Mouse (Mus musculus) stomach, adult 2 months (tissue): ENCODE measurements around the gene Rab11b. TPM values are rescaled to one million over a fixed set of nuclear protein-coding genes. Genes with fewer than 3 reads are reported as not detected.

Source experiments
- polyA plus RNA-seq: library from polyadenylated mRNA; depleted of rRNA; stranded (reverse); fragments of >200 nt; gene quantifications from 2 replicates; pipeline ENCODE4 v1.2.3, GENCODE M21; 2012; rRNA removed

Gene Rab11b
- 166 and 168 TPM in 2 replicates for polyA plus RNA-seq

GRCm38 (mm10) chr17:33760255-33761165 is at the start of gene Rab11b:
TSS of gene Rab11b (minus strand) at chr17:33760530.

GRCm38 (mm10) chr17:33781124-33781977 is 21.0 kb upstream of the Rab11b start, which contains the start of gene Angptl4:
TSS of gene Angptl4 (minus strand) at chr17:33781830.

GRCm38 (mm10) chr17:33718384-33718881 is 41.9 kb downstream of the Rab11b start, which contains the start of gene March2:
TSS of gene March2 (minus strand) at chr17:33718670.

Other genes with a start within 250 kb of the Rab11b start
- 19.4 and 23.0 TPM in 2 replicates for gene Adamts10, start 236.3 kb downstream of the Rab11b start, polyA plus RNA-seq
- gene Myo1f, start 204.8 kb downstream of the Rab11b start, polyA plus RNA-seq = 1.1 and 1.2 TPM in 2 replicates
- gene Zfp414, start 131.4 kb downstream of the Rab11b start, polyA plus RNA-seq = 36.2 and 39.0 TPM in 2 replicates
- 0.16 TPM in 1 of 2 replicates, not detected in the other for gene Pram1, start 122.5 kb downstream of the Rab11b start, polyA plus RNA-seq
- gene Hnrnpm, start 73.7 kb downstream of the Rab11b start, polyA plus RNA-seq = 27.4 and 31.2 TPM in 2 replicates
- gene March2, start 41.9 kb downstream of the Rab11b start, polyA plus RNA-seq = 42.8 and 60.2 TPM in 2 replicates
- gene Angptl4, start 21.3 kb upstream of the Rab11b start, polyA plus RNA-seq = 9.7 and 11.8 TPM in 2 replicates
- 19.7 and 19.8 TPM in 2 replicates for gene Kank3, start 50.0 kb upstream of the Rab11b start, polyA plus RNA-seq
- gene Rps28, start 64.0 kb upstream of the Rab11b start, polyA plus RNA-seq = 241 and 248 TPM in 2 replicates
- 233 and 376 TPM in 2 replicates for gene Ndufa7, start 64.0 kb upstream of the Rab11b start, polyA plus RNA-seq
- gene Cd320, start 82.6 kb upstream of the Rab11b start, polyA plus RNA-seq = 13.4 and 44.6 TPM in 2 replicates
- not detected in 2 replicates for gene Gm7029, start 113.3 kb upstream of the Rab11b start, polyA plus RNA-seq
- gene Kifc1, start 130.1 kb upstream of the Rab11b start, polyA plus RNA-seq = 2.8 and 3.9 TPM in 2 replicates
- gene Platr17, start 144.6 kb upstream of the Rab11b start, polyA plus RNA-seq = 0.18 and 0.26 TPM in 2 replicates
- gene Daxx, start 148.9 kb upstream of the Rab11b start, polyA plus RNA-seq = 25.6 and 26.2 TPM in 2 replicates
- gene Tapbp, start 155.4 kb upstream of the Rab11b start, polyA plus RNA-seq = 92.0 and 99.2 TPM in 2 replicates
- gene Zbtb22, start 155.4 kb upstream of the Rab11b start, polyA plus RNA-seq = 45.0 and 64.9 TPM in 2 replicates
- 89.5 and 105 TPM in 2 replicates for gene Rgl2, start 169.0 kb upstream of the Rab11b start, polyA plus RNA-seq
- gene Pfdn6, start 179.8 kb upstream of the Rab11b start, polyA plus RNA-seq = 5.2 and 6.8 TPM in 2 replicates
- 8.8 and 11.1 TPM in 2 replicates for gene Wdr46, start 180.1 kb upstream of the Rab11b start, polyA plus RNA-seq
- gene B3galt4, start 191.0 kb upstream of the Rab11b start, polyA plus RNA-seq = 16.9 and 20.2 TPM in 2 replicates
- 30.6 and 32.9 TPM in 2 replicates for gene Vps52, start 195.3 kb upstream of the Rab11b start, polyA plus RNA-seq
- gene Rps18, start 195.5 kb upstream of the Rab11b start, polyA plus RNA-seq = 111 and 142 TPM in 2 replicates
- gene H2-K1, start 239.8 kb upstream of the Rab11b start, polyA plus RNA-seq = 1,329 and 1,533 TPM in 2 replicates